Mouse (Mus musculus): ENCODE results near the gene Kdm4b. TPM values are rescaled to one million over a fixed set of nuclear protein-coding genes. Genes with fewer than 3 reads are reported as not detected.
A peak's percentile ranks its signal among the peaks of the same experiment; 100 is the strongest.

Gene Kdm4b
- polyA plus RNA-seq, 1 experiment from 2014 or later = 53.5 TPM

- Histone ChIP-seq H3K4me3 (ENCODE audit: low read length) (no peak overlapping the region), H3K36me3 (ENCODE audit: control insufficient read depth, insufficient read depth, low read length) (no peaks in the 10 kb centered on the region; the same call in 1 of the 2 replicates), H3K9ac (ENCODE audit: low read depth, low read length) (no peak overlapping the region), H3K4me1 (ENCODE audit: control insufficient read depth, insufficient read depth, low read depth, low read length) (peaks cover 28% of the 10 kb centered on the region), H3K4me2 (ENCODE audit: low read length) (no peak overlapping the region), H3K9me3 (ENCODE audit: control insufficient read depth, low read length) (no peaks in the 10 kb centered on the region), H3K27me3 (replicated peaks; ENCODE audit: control insufficient read depth, insufficient read depth, low read length) (no peaks in the 10 kb centered on the region), H3K27ac (ENCODE audit: low read depth, low read length) (peak overlapping the region; percentile 32; the same call in 1 of the 2 replicates)
- ATAC-seq = peak; percentile 28; the same call in 1 of the 2 replicates
- 76% methylated on average over 15 of the region's 15 CpGs for WGBS
Observed at GRCm38 (mm10) chr17:56371029-56371660, 45.3 kb downstream of the Kdm4b start.

GRCm38 (mm10) chr17:56372109-56372508 lies 46.2 kb downstream of the Kdm4b start:
- no peak overlapping the region for H3K27ac ChIP-seq (ENCODE audit: low read depth, low read length)
- WGBS = 74% methylated on average over 4 of the region's 4 CpGs
- peaks cover 22% of the 10 kb centered on the region for H3K4me1 ChIP-seq (ENCODE audit: control insufficient read depth, insufficient read depth, low read depth, low read length)
- no peak overlapping the region for H3K4me3 ChIP-seq (ENCODE audit: low read length)
- no peak overlapping the region for H3K4me2 ChIP-seq (ENCODE audit: low read length)
- peaks cover 2% of the 10 kb centered on the region; the same call in 1 of the 2 replicates for H3K36me3 ChIP-seq (ENCODE audit: control insufficient read depth, insufficient read depth, low read length)
- ATAC-seq = no peak
- no peak overlapping the region for H3K9ac ChIP-seq (ENCODE audit: low read depth, low read length)
- no peaks in the 10 kb centered on the region for H3K27me3 ChIP-seq (replicated peaks; ENCODE audit: control insufficient read depth, insufficient read depth, low read length)
- no peaks in the 10 kb centered on the region for H3K9me3 ChIP-seq (ENCODE audit: control insufficient read depth, low read length)

- Histone ChIP-seq H3K27me3 (replicated peaks; ENCODE audit: control insufficient read depth, insufficient read depth, low read length) (no peaks in the 10 kb centered on the region), H3K4me3 (ENCODE audit: low read length) (no peak overlapping the region), H3K4me1 (ENCODE audit: control insufficient read depth, insufficient read depth, low read depth, low read length) (peaks cover 17% of the 10 kb centered on the region), H3K36me3 (ENCODE audit: control insufficient read depth, insufficient read depth, low read length) (peaks cover 8% of the 10 kb centered on the region; the same call in 1 of the 2 replicates), H3K4me2 (ENCODE audit: low read length) (no peak overlapping the region), H3K27ac (ENCODE audit: low read depth, low read length) (peak overlapping the region; percentile 48), H3K9me3 (ENCODE audit: control insufficient read depth, low read length) (no peaks in the 10 kb centered on the region), H3K9ac (ENCODE audit: low read depth, low read length) (no peak overlapping the region)
- peak; percentile 26 for ATAC-seq
- WGBS = 37% methylated on average over 17 of the region's 17 CpGs
Observed at GRCm38 (mm10) chr17:56373136-56374034, 47.5 kb downstream of the Kdm4b start.

- no peak for ATAC-seq
- no peak overlapping the region for H3K27ac ChIP-seq (ENCODE audit: low read depth, low read length)
- no peak overlapping the region for H3K9ac ChIP-seq (ENCODE audit: low read depth, low read length)
Observed at GRCm38 (mm10) chr17:56374851-56375250, 49.0 kb downstream of the Kdm4b start.

GRCm38 (mm10) chr17:56379281-56379834 lies 53.5 kb downstream of the Kdm4b start:
- peak overlapping the region; percentile 26 for H3K27ac ChIP-seq (ENCODE audit: low read depth, low read length)
- H3K9me3 ChIP-seq (ENCODE audit: control insufficient read depth, low read length) = no peaks in the 10 kb centered on the region
- H3K27me3 ChIP-seq (replicated peaks; ENCODE audit: control insufficient read depth, insufficient read depth, low read length) = no peaks in the 10 kb centered on the region
- no peak overlapping the region for H3K4me2 ChIP-seq (ENCODE audit: low read length)
- 63% methylated on average over 6 of the region's 6 CpGs for WGBS
- H3K36me3 ChIP-seq (ENCODE audit: control insufficient read depth, insufficient read depth, low read length) = peaks cover 21% of the 10 kb centered on the region
- peaks cover 31% of the 10 kb centered on the region for H3K4me1 ChIP-seq (ENCODE audit: control insufficient read depth, insufficient read depth, low read depth, low read length)
- peak overlapping the region; percentile 37; the same call in 1 of the 2 replicates for H3K9ac ChIP-seq (ENCODE audit: low read depth, low read length)
- no peak overlapping the region for H3K4me3 ChIP-seq (ENCODE audit: low read length)
- ATAC-seq = 0 out of 2 replicates have a peak, but pooled peaks have one; percentile 29

More at GRCm38 (mm10) chr17:56374851-56375250, 49.0 kb downstream of the Kdm4b start:
- H3K27me3 ChIP-seq (replicated peaks; ENCODE audit: control insufficient read depth, insufficient read depth, low read length) = no peaks in the 10 kb centered on the region
- no peaks in the 10 kb centered on the region for H3K9me3 ChIP-seq (ENCODE audit: control insufficient read depth, low read length)
- 76% methylated on average over 1 of the region's 1 CpGs for WGBS
- no peak overlapping the region for H3K4me3 ChIP-seq (ENCODE audit: low read length)
- H3K4me1 ChIP-seq (ENCODE audit: control insufficient read depth, insufficient read depth, low read depth, low read length) = peaks cover 29% of the 10 kb centered on the region
- no peak overlapping the region for H3K4me2 ChIP-seq (ENCODE audit: low read length)
- peaks cover 10% of the 10 kb centered on the region; the same call in 1 of the 2 replicates for H3K36me3 ChIP-seq (ENCODE audit: control insufficient read depth, insufficient read depth, low read length)

GRCm38 (mm10) chr17:56380286-56380685 lies 54.4 kb downstream of the Kdm4b start:
- H3K27ac ChIP-seq (ENCODE audit: low read depth, low read length) = peak overlapping the region; percentile 26; the same call in 1 of the 2 replicates
- H3K9ac ChIP-seq (ENCODE audit: low read depth, low read length) = peak overlapping the region; percentile 9; the same call in 1 of the 2 replicates
- 31% methylated on average over 6 of the region's 6 CpGs for WGBS
- no peaks in the 10 kb centered on the region for H3K27me3 ChIP-seq (replicated peaks; ENCODE audit: control insufficient read depth, insufficient read depth, low read length)
- H3K4me2 ChIP-seq (ENCODE audit: low read length) = no peak overlapping the region
- peaks cover 31% of the 10 kb centered on the region for H3K4me1 ChIP-seq (ENCODE audit: control insufficient read depth, insufficient read depth, low read depth, low read length)
- ATAC-seq = peak; percentile 91
- H3K9me3 ChIP-seq (ENCODE audit: control insufficient read depth, low read length) = no peaks in the 10 kb centered on the region
- no peak overlapping the region for H3K4me3 ChIP-seq (ENCODE audit: low read length)
- peaks cover 23% of the 10 kb centered on the region for H3K36me3 ChIP-seq (ENCODE audit: control insufficient read depth, insufficient read depth, low read length)

GRCm38 (mm10) chr17:56381183-56381582 lies 55.3 kb downstream of the Kdm4b start:
- WGBS = 68% methylated on average over 5 of the region's 5 CpGs
- H3K27me3 ChIP-seq (replicated peaks; ENCODE audit: control insufficient read depth, insufficient read depth, low read length) = no peaks in the 10 kb centered on the region
- no peak overlapping the region for H3K4me2 ChIP-seq (ENCODE audit: low read length)
- peaks cover 23% of the 10 kb centered on the region for H3K36me3 ChIP-seq (ENCODE audit: control insufficient read depth, insufficient read depth, low read length)
- no peak for ATAC-seq
- no peak overlapping the region for H3K9ac ChIP-seq (ENCODE audit: low read depth, low read length)
- H3K4me1 ChIP-seq (ENCODE audit: control insufficient read depth, insufficient read depth, low read depth, low read length) = peaks cover 31% of the 10 kb centered on the region
- H3K9me3 ChIP-seq (ENCODE audit: control insufficient read depth, low read length) = no peaks in the 10 kb centered on the region
- H3K27ac ChIP-seq (ENCODE audit: low read depth, low read length) = peak overlapping the region; percentile 9; the same call in 1 of the 2 replicates
- no peak overlapping the region for H3K4me3 ChIP-seq (ENCODE audit: low read length)

- H3K4me3 ChIP-seq (ENCODE audit: low read length) = no peak overlapping the region
- no peak overlapping the region for H3K9ac ChIP-seq (ENCODE audit: low read depth, low read length)
- H3K27ac ChIP-seq (ENCODE audit: low read depth, low read length) = 0 out of 2 replicates have a peak overlapping the region, but pooled peaks have one; percentile 21
- H3K4me1 ChIP-seq (ENCODE audit: control insufficient read depth, insufficient read depth, low read depth, low read length) = peaks cover 31% of the 10 kb centered on the region
- no peaks in the 10 kb centered on the region for H3K9me3 ChIP-seq (ENCODE audit: control insufficient read depth, low read length)
- peaks cover 23% of the 10 kb centered on the region for H3K36me3 ChIP-seq (ENCODE audit: control insufficient read depth, insufficient read depth, low read length)
- H3K4me2 ChIP-seq (ENCODE audit: low read length) = no peak overlapping the region
- ATAC-seq = no peak
- no peaks in the 10 kb centered on the region for H3K27me3 ChIP-seq (replicated peaks; ENCODE audit: control insufficient read depth, insufficient read depth, low read length)
- WGBS = 59% methylated on average over 8 of the region's 8 CpGs
Observed at GRCm38 (mm10) chr17:56382997-56383396, 57.1 kb downstream of the Kdm4b start.

Measured in hindbrain, embryonic 16.5 days (tissue).